In genomic region chr9:55246440-55246839, GRCm38 (mm10) we compare ENCODE assay signal across 16 mouse cellular contexts.
"Had no signal": no experiment of that assay in that cellular context is flagged by ENCODE, and none has a peak within 500 bp of the region (broad histone marks: within the 10 kb centered on the region; RNA-seq: fewer than 3 reads in every experiment).

No protein-coding gene starts in this region.

- H3K4me2 ChIP-seq: neural tube, embryonic 13.5 days; neural tube, embryonic 15.5 days; stomach, embryonic 15.5 days had no signal

- H3K36me3 ChIP-seq: neural tube, embryonic 13.5 days; neural tube, embryonic 15.5 days; stomach, embryonic 15.5 days had no signal

- H3K27me3 ChIP-seq: neural tube, embryonic 15.5 days; stomach, embryonic 15.5 days had no signal

- H3K9ac ChIP-seq: neural tube, embryonic 13.5 days; neural tube, embryonic 15.5 days; stomach, embryonic 15.5 days had no signal

- DNase-seq: retina, postnatal 1 day; right cerebral cortex, adult 18-20 months; right cerebral cortex, postnatal 14 days; right cerebral cortex, postnatal 25 days; right cerebral cortex, postnatal 4 days; spleen, adult 18-20 months; thymus, adult 18-20 months; thymus, adult 2 months; thymus, postnatal 14 days; thymus, postnatal 25 days; thymus, postnatal 36 days; thymus, postnatal 4 days had no signal

- H3K4me1 ChIP-seq: neural tube, embryonic 13.5 days; neural tube, embryonic 15.5 days; stomach, embryonic 15.5 days had no signal

- H3K27ac ChIP-seq: neural tube, embryonic 13.5 days; neural tube, embryonic 15.5 days; stomach, embryonic 15.5 days; stomach, postnatal 0 days had no signal

- H3K9me3 ChIP-seq: neural tube, embryonic 13.5 days; neural tube, embryonic 15.5 days; stomach, embryonic 15.5 days had no signal

- H3K4me3 ChIP-seq: neural tube, embryonic 13.5 days; neural tube, embryonic 15.5 days; stomach, embryonic 15.5 days had no signal
